Mouse (Mus musculus): Measurements from ENCODE around the gene Slc51a.

The Slc51a gene

DNA sequence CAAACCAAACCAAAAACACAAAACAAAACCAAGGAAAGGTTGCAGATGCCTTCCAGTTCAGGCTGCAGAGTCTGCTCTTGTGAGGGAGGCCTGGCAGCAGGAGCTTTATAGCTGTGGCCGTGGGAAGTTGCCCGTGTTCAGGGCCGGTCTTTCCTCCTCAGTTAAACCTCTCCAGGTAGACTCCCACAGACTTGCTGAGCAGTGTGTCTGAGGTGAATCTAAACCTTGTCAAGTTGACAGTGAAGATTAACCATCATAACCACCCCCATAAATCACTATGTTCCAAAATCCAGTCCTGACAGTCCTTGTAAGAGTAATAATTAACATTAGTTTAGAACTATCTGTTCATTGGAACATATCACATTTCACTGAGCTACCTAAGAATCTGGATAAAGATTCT is 60.2 kb downstream of the Slc51a start:
- DNase-seq: no peak

All from embryo, embryonic 11 days (tissue).